Mouse (Mus musculus) liver, adult 2 months (tissue): ENCODE measurements around the gene Tmco4.

Source experiments
- CTCF ChIP-seq: fragments of 200-500 bp; IDR thresholded peaks from 2 replicates; pipeline ENCODE4 v1.5.1; 2011; ENCODE audit warnings: low read depth, low read length, control low read depth
- POLR2A ChIP-seq: fragments of 200-500 bp; IDR thresholded peaks from 2 replicates; pipeline ENCODE4 v1.6.1; 2011; ENCODE audit warnings: low read length, control low read depth; ENCODE audit not compliant: insufficient read depth; ENCODE audit errors: extremely low read depth

GRCm38 (mm10) chr4:139034942-139035341, 62.3 kb downstream of the Tmco4 start:
- TF ChIP-seq CTCF (no peak), POLR2A (no peak)
